Mouse (Mus musculus): ENCODE measurements around the gene H2al2a.

GRCm38 (mm10) chr2:18017321-18017720 lies 20.6 kb upstream of the H2al2a start:
- no peak for TF ChIP-seq CTCF (IDR thresholded peaks at IDR 0.05; ENCODE audit: insufficient read depth, low read depth, low read length)
- TF ChIP-seq POLR2A (IDR thresholded peaks at IDR 0.05; ENCODE audit: insufficient read depth, low read depth, low read length), result no peak
